Mouse (Mus musculus) limb, embryonic 11.5 days (tissue): ENCODE measurements around the gene Amtn. TPM values are rescaled to one million over a fixed set of nuclear protein-coding genes. Genes with fewer than 3 reads are reported as not detected.
"Not testable (repeated sequence)": the region's sequence is repeated elsewhere in the genome, so short reads cannot be mapped to it uniquely, and the experiment has no call there.

ENCODE experiments used
- ATAC-seq: fragments of 200-750 bp; cut with Nextera tagmentation; 2 replicates; pipeline ENCODE4 v1.8.0; 2017; ENCODE audit warnings: low read depth; ENCODE audit not compliant: insufficient number of reproducible peaks, low FRiP score, low TSS enrichment
- DNase-seq: peaks from one replicate; pipeline ENCODE4 v3.0.0-alpha.2; 2015; ENCODE audit warnings: low spot score
- H3K27ac ChIP-seq: fragments of 300-500 bp; sonication (generic); replicated peaks from 2 replicates; pipeline ENCODE4 v1.5.1; 2014; ENCODE audit warnings: low read depth, mild to moderate bottlenecking, low read length
- H3K27me3 ChIP-seq: fragments of 300-500 bp; sonication (generic); 2 replicates; pipeline ENCODE4 v1.6.1; 2014; ENCODE audit warnings: mild to moderate bottlenecking, low read length, mixed read lengths; ENCODE audit not compliant: control insufficient read depth, insufficient read depth
- H3K36me3 ChIP-seq: fragments of 300-500 bp; sonication (generic); 2 replicates; pipeline ENCODE4 v1.6.1; 2014; ENCODE audit warnings: mild to moderate bottlenecking, low read length, moderate library complexity, mixed read lengths; ENCODE audit not compliant: control insufficient read depth, insufficient read depth
- H3K4me1 ChIP-seq: fragments of 300-500 bp; sonication (generic); 2 replicates; pipeline ENCODE4 v1.6.1; 2014; ENCODE audit warnings: low read length, mixed read lengths; ENCODE audit not compliant: control insufficient read depth, insufficient read depth
- H3K4me2 ChIP-seq: fragments of 300-500 bp; sonication (generic); 2 replicates; pipeline ENCODE4 v1.6.1; 2014; ENCODE audit warnings: low read depth, mild to moderate bottlenecking, moderate library complexity; ENCODE audit not compliant: severe bottlenecking
- H3K4me3 ChIP-seq: fragments of 300-500 bp; sonication (generic); 2 replicates; pipeline ENCODE4 v1.5.1; 2014; ENCODE audit warnings: low read depth, low read length
- H3K9ac ChIP-seq: fragments of 300-500 bp; sonication (generic); 2 replicates; pipeline ENCODE4 v1.6.1; 2014; ENCODE audit warnings: mild to moderate bottlenecking, low read length
- H3K9me3 ChIP-seq: fragments of 300-500 bp; sonication (generic); 2 replicates; pipeline ENCODE4 v1.6.1; 2016; ENCODE audit warnings: low read length; ENCODE audit not compliant: control insufficient read depth
- WGBS: fragments of 180-500 bp; shearing (Covaris S2); extraction: QIAGEN DNeasy Blood & Tissue Kit; methylation state at CpG from one replicate; pipeline ENCODE4 v1.1.7; 2014; 5-methylcytosine and 5-hydroxymethylcytosine counted together
- polyA plus RNA-seq: library from polyadenylated mRNA; unstranded; fragments of >200 nt; fragmentation: Nextera tagmentation; extraction: Ambion mirVana; gene quantifications from 2 replicates; pipeline ENCODE4 v1.2.1, GENCODE M21; 2014

The Amtn gene
- not detected in 2 replicates for polyA plus RNA-seq

DNA sequence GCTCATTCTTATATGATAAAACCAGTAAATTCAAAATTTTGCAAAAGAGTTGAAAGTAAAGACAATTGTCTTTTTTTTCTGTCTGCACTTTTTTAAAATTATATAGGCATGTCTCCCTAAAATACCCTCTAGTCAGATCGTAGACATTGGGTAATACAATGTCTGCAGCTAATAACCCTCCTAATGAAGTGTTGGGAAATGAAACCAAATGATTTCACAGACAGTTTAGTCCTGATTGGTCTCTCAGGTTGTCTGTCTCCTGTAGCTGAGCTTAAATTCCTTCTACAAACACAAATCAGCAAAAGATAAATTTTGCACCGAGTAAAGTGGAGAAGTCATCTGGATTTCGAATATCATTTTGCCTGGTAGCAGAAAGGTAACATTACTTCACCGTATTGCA, at the start of gene Amtn:
Amtn (plus strand) TSS at position 301 of the 400 bp plus-strand sequence.
- Histone ChIP-seq H3K27ac (no peak within 1 kb of the TSS), H3K4me3 (no peak within 1 kb of the TSS), H3K9ac (no peak within 1 kb of the TSS), H3K4me2 (no peak within 1 kb of the TSS), H3K36me3 (no peaks in the 10 kb centered on the region), H3K4me1 (no peaks in the 10 kb centered on the region), H3K27me3 (no peaks in the 10 kb centered on the region), H3K9me3 (no peaks in the 10 kb centered on the region)
- DNase-seq, result no peak
- 80% methylated on average over 4 of the region's 4 CpGs for WGBS
- ATAC-seq, result no peak

DNA sequence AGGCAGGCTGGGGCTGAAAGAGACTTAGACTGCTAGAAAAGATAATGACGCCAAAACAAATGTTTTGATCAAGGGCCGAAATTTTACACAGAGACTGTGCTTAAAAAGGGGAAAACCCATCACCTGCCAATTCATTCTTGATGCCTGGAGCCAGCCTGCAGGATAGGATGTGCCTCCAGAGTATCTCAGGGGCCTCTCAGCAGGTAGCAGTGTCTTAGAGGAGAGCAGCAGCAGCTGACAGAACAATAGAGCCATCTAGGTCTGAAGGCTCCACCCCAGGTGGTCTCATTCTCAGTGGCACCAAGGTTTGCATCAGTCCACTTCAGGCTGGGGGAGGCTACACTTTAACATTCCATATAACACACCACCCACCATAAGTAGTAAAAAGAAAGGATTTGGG, 27.4 kb upstream of the Amtn start:
- H3K4me3 ChIP-seq, H3K4me1 ChIP-seq, H3K9ac ChIP-seq, H3K9me3 ChIP-seq, H3K36me3 ChIP-seq, DNase-seq, H3K4me2 ChIP-seq, ATAC-seq, H3K27me3 ChIP-seq, H3K27ac ChIP-seq: not testable (repeated sequence)
- 66% methylated on average over 2 of the region's 2 CpGs for WGBS

DNA sequence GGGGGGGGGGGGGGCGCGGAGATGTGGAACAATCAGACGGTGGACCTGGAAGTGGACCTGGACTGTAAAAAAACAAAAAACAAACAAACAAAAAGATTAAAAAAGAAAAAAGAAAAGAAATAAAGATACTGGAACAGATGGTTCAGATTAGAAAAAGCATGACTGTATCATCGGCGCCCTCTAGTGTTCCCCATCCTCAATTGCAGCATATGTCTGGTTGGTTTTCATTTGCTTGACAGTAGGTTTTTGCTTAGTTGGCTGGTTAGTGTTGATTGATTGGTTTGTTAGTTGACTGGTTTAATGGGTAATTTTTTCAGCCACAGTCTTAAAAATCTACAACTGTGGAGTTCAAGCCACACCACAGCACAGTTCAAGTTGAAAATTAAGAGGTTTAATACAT, 11.1 kb upstream of the Amtn start:
- no peaks in the 10 kb centered on the region for H3K27me3 ChIP-seq
- WGBS, result 6% methylated on average over 5 of the region's 5 CpGs
- H3K4me2 ChIP-seq, result no peak overlapping the region
- no peaks in the 10 kb centered on the region for H3K36me3 ChIP-seq
- H3K27ac ChIP-seq, result no peak overlapping the region
- no peak overlapping the region for H3K4me3 ChIP-seq
- H3K9ac ChIP-seq, result no peak overlapping the region
- peak; percentile 64 for DNase-seq
- H3K9me3 ChIP-seq, result no peaks in the 10 kb centered on the region
- ATAC-seq, result no peak
- no peaks in the 10 kb centered on the region for H3K4me1 ChIP-seq

DNA sequence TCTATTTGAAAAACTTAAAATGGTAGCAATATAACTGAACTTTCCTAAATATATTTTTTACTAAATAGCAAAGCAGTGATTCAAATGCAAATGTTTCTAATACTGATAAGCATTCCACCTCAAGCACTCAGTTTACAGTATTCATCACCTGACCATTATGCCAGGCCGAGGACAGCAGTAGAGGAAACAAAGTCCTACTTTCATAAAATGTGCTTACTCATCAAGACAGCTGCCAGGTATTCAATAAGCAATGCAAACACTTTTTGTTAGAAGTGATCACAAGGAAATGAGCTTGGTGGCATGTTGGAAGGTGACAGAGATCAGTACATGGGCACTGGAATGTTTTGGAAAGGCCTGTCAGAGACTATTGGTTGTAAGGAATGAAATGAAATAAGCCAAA, 9.0 kb upstream of the Amtn start:
- Histone ChIP-seq H3K27ac (no peak overlapping the region), H3K27me3 (no peaks in the 10 kb centered on the region), H3K4me1 (no peaks in the 10 kb centered on the region), H3K36me3 (no peaks in the 10 kb centered on the region), H3K9me3 (no peaks in the 10 kb centered on the region), H3K4me3 (no peak overlapping the region), H3K4me2 (no peak overlapping the region), H3K9ac (no peak overlapping the region)
- ATAC-seq (no peak), DNase-seq (no peak)
- WGBS, result 85% methylated on average over 1 of the region's 1 CpGs

DNA sequence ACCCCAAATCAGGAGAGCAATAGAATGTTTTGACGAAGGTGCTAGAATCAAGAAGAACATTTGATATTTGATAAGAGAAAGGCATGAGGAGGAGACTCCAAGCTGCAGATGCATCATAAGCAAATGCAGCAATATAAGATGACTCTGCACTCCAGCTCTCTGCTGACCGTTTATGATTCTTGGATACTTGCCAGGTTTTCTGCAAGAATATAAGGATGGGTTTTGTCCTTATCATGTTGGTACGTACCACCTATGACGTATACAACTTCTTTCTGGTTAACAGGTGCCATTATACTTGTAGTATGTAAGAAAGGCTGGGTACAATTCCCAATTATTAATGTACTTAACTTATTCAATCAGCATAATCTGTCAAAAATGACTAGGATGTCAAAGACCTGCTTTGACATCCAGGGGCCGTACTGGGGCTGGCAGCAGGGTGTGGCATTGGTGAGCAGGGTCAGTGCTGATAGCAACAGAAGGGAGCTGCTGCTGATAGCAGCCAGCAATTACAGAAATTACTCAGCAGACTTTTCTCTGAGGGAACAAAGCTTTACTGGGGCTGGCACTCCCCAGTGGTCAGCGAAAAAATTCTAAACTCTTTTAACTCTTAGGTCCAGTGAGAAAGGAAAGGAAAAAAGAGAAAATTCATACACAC, 5.2 kb upstream of the Amtn start:
- no peak for ATAC-seq
- Histone ChIP-seq H3K27me3 (no peaks in the 10 kb centered on the region), H3K4me3 (no peak overlapping the region), H3K36me3 (no peaks in the 10 kb centered on the region), H3K4me1 (no peaks in the 10 kb centered on the region), H3K9me3 (no peaks in the 10 kb centered on the region), H3K27ac (no peak overlapping the region), H3K9ac (no peak overlapping the region), H3K4me2 (no peak overlapping the region)
- 86% methylated on average over 6 of the region's 6 CpGs for WGBS
- DNase-seq, result no peak

DNA sequence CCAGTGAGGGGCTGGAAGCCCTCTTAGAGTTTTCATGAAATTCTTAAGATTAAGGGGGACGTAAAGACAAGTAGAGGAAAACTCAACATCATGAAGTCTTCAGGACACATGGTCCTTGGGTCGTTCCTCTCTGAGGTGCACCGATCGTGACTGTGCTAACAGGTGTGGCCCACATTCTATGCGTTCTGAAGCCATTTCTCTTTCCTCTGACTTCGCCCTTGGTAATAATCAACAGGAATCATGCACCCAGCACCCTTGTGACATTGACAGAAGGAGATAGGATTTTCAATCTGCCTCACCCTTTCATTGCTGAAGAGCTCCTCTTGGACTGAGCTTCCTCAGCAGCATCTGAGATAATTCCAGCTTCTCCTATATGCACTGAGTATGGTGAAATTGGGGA, 3.3 kb upstream of the Amtn start:
- no peaks in the 10 kb centered on the region for H3K36me3 ChIP-seq
- H3K9ac ChIP-seq, result no peak overlapping the region
- 85% methylated on average over 6 of the region's 6 CpGs for WGBS
- no peak for ATAC-seq
- H3K4me1 ChIP-seq, result no peaks in the 10 kb centered on the region
- no peak for DNase-seq
- no peak overlapping the region for H3K4me3 ChIP-seq
- no peak overlapping the region for H3K4me2 ChIP-seq
- H3K9me3 ChIP-seq, result no peaks in the 10 kb centered on the region
- H3K27ac ChIP-seq, result no peak overlapping the region
- no peaks in the 10 kb centered on the region for H3K27me3 ChIP-seq

DNA sequence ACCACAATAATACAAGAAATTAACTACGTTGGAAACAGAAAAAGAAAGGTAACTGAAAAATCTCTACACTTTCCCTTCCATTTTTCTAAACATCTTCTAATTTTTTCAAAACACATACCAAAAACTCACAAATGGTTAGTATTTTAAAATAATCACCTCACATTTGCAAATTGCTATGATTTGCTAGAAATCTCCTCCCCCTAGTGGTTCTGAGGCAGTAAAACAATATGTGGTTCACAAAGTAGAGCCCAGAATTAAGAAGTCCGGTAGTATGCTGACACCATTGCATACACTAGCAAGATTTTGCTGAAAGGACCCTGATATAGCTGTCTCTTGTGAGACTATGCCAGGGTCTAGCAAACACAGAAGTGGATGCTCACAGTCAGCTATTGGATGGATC, 16.1 kb downstream of the Amtn start:
- not testable (repeated sequence) for H3K4me2 ChIP-seq, H3K9ac ChIP-seq, ATAC-seq, H3K36me3 ChIP-seq, DNase-seq, H3K27me3 ChIP-seq, H3K9me3 ChIP-seq, H3K4me1 ChIP-seq, H3K27ac ChIP-seq, H3K4me3 ChIP-seq
- 93% methylated on average over 2 of the region's 2 CpGs for WGBS

DNA sequence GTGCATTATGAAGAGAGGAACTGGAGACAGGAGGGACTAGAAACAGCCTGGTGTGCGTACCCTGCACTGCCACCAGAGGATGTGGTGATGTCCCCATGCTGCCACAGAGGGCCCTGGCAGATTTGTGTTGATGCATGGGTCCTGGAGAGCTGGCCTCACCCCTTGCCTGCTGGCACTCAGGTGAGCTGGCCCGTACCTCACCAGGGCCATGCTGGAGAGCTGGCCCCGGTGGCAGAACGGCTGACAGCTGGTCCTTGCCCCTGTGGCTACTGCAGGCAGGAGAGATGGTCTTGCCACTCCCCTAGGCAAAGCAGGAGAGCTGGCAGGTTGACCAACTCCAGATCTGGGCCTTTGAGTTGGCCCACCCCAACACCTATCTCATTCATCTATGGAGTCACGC, 22.7 kb downstream of the Amtn start:
- no peak overlapping the region for H3K27ac ChIP-seq
- no peaks in the 10 kb centered on the region for H3K4me1 ChIP-seq
- ATAC-seq (no peak), DNase-seq (no peak)
- whole genome bisulfite sequencing, result 83% methylated on average over 5 of the region's 5 CpGs
- no peaks in the 10 kb centered on the region for H3K9me3 ChIP-seq
- no peak overlapping the region for H3K4me3 ChIP-seq
- H3K4me2 ChIP-seq, result no peak overlapping the region
- no peaks in the 10 kb centered on the region for H3K27me3 ChIP-seq
- H3K36me3 ChIP-seq, result no peaks in the 10 kb centered on the region
- H3K9ac ChIP-seq, result no peak overlapping the region

DNA sequence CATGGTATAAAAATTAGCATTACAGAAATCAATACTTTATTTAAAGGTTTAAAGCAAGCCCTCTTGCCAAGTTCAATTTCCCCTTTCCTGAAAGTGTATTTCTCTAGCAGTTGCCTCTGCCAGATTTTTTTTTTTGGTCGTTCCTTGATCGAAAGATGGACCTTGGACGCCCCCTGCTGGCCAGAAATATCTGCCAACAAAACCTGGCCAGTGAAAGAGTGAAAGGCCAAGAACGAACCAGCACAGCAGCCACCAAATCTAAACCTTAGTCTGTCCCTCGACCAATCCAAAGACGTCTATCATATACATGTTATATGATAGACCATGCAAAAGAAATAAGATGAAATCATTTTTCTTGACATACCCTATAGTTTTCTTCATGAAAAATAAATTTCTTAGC, 23.9 kb downstream of the Amtn start:
- H3K4me2 ChIP-seq, result no peak overlapping the region
- no peak overlapping the region for H3K9ac ChIP-seq
- no peak overlapping the region for H3K4me3 ChIP-seq
- H3K27ac ChIP-seq, result no peak overlapping the region
- 4% methylated on average over 6 of the region's 6 CpGs for WGBS
- H3K27me3 ChIP-seq, result no peaks in the 10 kb centered on the region
- H3K36me3 ChIP-seq, result no peaks in the 10 kb centered on the region
- H3K4me1 ChIP-seq, result no peaks in the 10 kb centered on the region
- DNase-seq (peak; percentile 91), ATAC-seq (no peak)
- no peaks in the 10 kb centered on the region for H3K9me3 ChIP-seq
